Mouse (Mus musculus): ENCODE measurements at regions not wholly inside any gene's neighbourhood (a gene's known extent, or its start where the extent isn't known, plus 50 kb on each side); places are given as distances from the start of the nearest gene placed in this dataset.
A peak's percentile ranks its signal among the peaks of the same experiment; 100 is the strongest.

GRCm38 (mm10) chr13:113729574-113729973, 64.7 kb upstream of the Arl15 start:
- Histone ChIP-seq H3K4me3 (replicated peaks; ENCODE audit: low read depth, low read length) (no peak overlapping the region), H3K27ac (no peak overlapping the region), H3K4me2 (ENCODE audit: low read length) (no peak overlapping the region), H3K36me3 (ENCODE audit: insufficient read depth, low read length) (no peaks in the 10 kb centered on the region), H3K4me1 (replicated peaks; ENCODE audit: insufficient read depth, low read length) (peaks cover 6% of the 10 kb centered on the region; the same call in 1 of the 2 replicates), H3K9ac (ENCODE audit: low read depth, low read length) (no peak overlapping the region), H3K27me3 (ENCODE audit: insufficient read depth, low read length) (no peaks in the 10 kb centered on the region), H3K9me3 (replicated peaks; ENCODE audit: low read length) (no peaks in the 10 kb centered on the region)
- ATAC-seq (replicated peaks; ENCODE audit: low FRiP score, low read depth): no peak
- 86% methylated on average over 1 of the region's 1 CpGs for WGBS
- no peak for TF ChIP-seq CTCF (IDR thresholded peaks at IDR 0.05; ENCODE audit: low read depth)
- DNase-seq (ENCODE audit: low spot score): no peak

- Histone ChIP-seq H3K4me1 (replicated peaks; ENCODE audit: insufficient read depth, low read length) (peaks cover 4% of the 10 kb centered on the region; the same call in 1 of the 2 replicates), H3K9ac (ENCODE audit: low read depth, low read length) (no peak overlapping the region), H3K4me3 (replicated peaks; ENCODE audit: low read depth, low read length) (no peak overlapping the region), H3K9me3 (replicated peaks; ENCODE audit: low read length) (no peaks in the 10 kb centered on the region), H3K4me2 (ENCODE audit: low read length) (no peak overlapping the region), H3K36me3 (ENCODE audit: insufficient read depth, low read length) (no peaks in the 10 kb centered on the region), H3K27ac (no peak overlapping the region), H3K27me3 (ENCODE audit: insufficient read depth, low read length) (no peaks in the 10 kb centered on the region)
- WGBS: 14% methylated on average over 5 of the region's 5 CpGs
- no peak for TF ChIP-seq CTCF (IDR thresholded peaks at IDR 0.05; ENCODE audit: low read depth)
- peak; percentile 59; the same call in 1 of the 2 replicates for ATAC-seq (replicated peaks; ENCODE audit: low FRiP score, low read depth)
- peak; percentile 82 for DNase-seq (ENCODE audit: low spot score)
Measured at GRCm38 (mm10) chr13:113728111-113728510, 64.6 kb upstream of the Hspb3 start.

GRCm38 (mm10) chr13:113724881-113725837, 61.7 kb upstream of the Hspb3 start:
- Histone ChIP-seq H3K27me3 (ENCODE audit: insufficient read depth, low read length) (no peaks in the 10 kb centered on the region), H3K27ac (no peak overlapping the region), H3K9ac (ENCODE audit: low read depth, low read length) (no peak overlapping the region), H3K4me1 (replicated peaks; ENCODE audit: insufficient read depth, low read length) (peaks cover 4% of the 10 kb centered on the region; the same call in 1 of the 2 replicates), H3K4me3 (replicated peaks; ENCODE audit: low read depth, low read length) (no peak overlapping the region), H3K36me3 (ENCODE audit: insufficient read depth, low read length) (no peaks in the 10 kb centered on the region), H3K9me3 (replicated peaks; ENCODE audit: low read length) (no peaks in the 10 kb centered on the region), H3K4me2 (ENCODE audit: low read length) (no peak overlapping the region)
- 70% methylated on average over 6 of the region's 6 CpGs for WGBS
- no peak for TF ChIP-seq CTCF (IDR thresholded peaks at IDR 0.05; ENCODE audit: low read depth)
- DNase-seq (ENCODE audit: low spot score) (no peak), ATAC-seq (replicated peaks; ENCODE audit: low FRiP score, low read depth) (no peak)

GRCm38 (mm10) chr13:113715231-113715630, 51.8 kb upstream of the Hspb3 start:
- H3K9ac ChIP-seq (ENCODE audit: low read depth, low read length): no peak overlapping the region
- no peak overlapping the region for H3K4me3 ChIP-seq (replicated peaks; ENCODE audit: low read depth, low read length)
- WGBS: 71% methylated on average over 4 of the region's 4 CpGs
- DNase-seq (ENCODE audit: low spot score): no peak
- H3K9me3 ChIP-seq (replicated peaks; ENCODE audit: low read length): no peaks in the 10 kb centered on the region
- H3K36me3 ChIP-seq (ENCODE audit: insufficient read depth, low read length): no peaks in the 10 kb centered on the region
- no peak overlapping the region for H3K4me2 ChIP-seq (ENCODE audit: low read length)
- TF ChIP-seq CTCF (IDR thresholded peaks at IDR 0.05; ENCODE audit: low read depth): no peak
- H3K27me3 ChIP-seq (ENCODE audit: insufficient read depth, low read length): no peaks in the 10 kb centered on the region
- no peaks in the 10 kb centered on the region for H3K4me1 ChIP-seq (replicated peaks; ENCODE audit: insufficient read depth, low read length)
- ATAC-seq (replicated peaks; ENCODE audit: low FRiP score, low read depth): no peak
- no peak overlapping the region for H3K27ac ChIP-seq

- no peak overlapping the region for H3K4me2 ChIP-seq (ENCODE audit: low read length)
- no peak overlapping the region for H3K9ac ChIP-seq (ENCODE audit: low read depth, low read length)
- H3K36me3 ChIP-seq (ENCODE audit: insufficient read depth, low read length): no peaks in the 10 kb centered on the region
- H3K4me1 ChIP-seq (replicated peaks; ENCODE audit: insufficient read depth, low read length): no peaks in the 10 kb centered on the region
- ATAC-seq (replicated peaks; ENCODE audit: low FRiP score, low read depth): no peak
- H3K9me3 ChIP-seq (replicated peaks; ENCODE audit: low read length): no peaks in the 10 kb centered on the region
- H3K27me3 ChIP-seq (ENCODE audit: insufficient read depth, low read length): no peaks in the 10 kb centered on the region
- TF ChIP-seq CTCF (IDR thresholded peaks at IDR 0.05; ENCODE audit: low read depth): no peak
- DNase-seq (ENCODE audit: low spot score): no peak
- H3K27ac ChIP-seq: no peak overlapping the region
- H3K4me3 ChIP-seq (replicated peaks; ENCODE audit: low read depth, low read length): no peak overlapping the region
- whole genome bisulfite sequencing: 48% methylated on average over 4 of the region's 4 CpGs
Measured at GRCm38 (mm10) chr13:113713844-113714243, 50.4 kb upstream of the Hspb3 start.

Measured in kidney, postnatal 0 days (tissue).